Mouse (Mus musculus): Measurements from ENCODE around the gene Irf8. TPM values are rescaled to one million over a fixed set of nuclear protein-coding genes. Genes with fewer than 3 reads are reported as not detected.

The Irf8 gene
- polyA plus RNA-seq (2015; fragmentation: Nextera tagmentation; extraction: Ambion mirVana), result 5.9 and 8.8 TPM in 2 replicates

DNA sequence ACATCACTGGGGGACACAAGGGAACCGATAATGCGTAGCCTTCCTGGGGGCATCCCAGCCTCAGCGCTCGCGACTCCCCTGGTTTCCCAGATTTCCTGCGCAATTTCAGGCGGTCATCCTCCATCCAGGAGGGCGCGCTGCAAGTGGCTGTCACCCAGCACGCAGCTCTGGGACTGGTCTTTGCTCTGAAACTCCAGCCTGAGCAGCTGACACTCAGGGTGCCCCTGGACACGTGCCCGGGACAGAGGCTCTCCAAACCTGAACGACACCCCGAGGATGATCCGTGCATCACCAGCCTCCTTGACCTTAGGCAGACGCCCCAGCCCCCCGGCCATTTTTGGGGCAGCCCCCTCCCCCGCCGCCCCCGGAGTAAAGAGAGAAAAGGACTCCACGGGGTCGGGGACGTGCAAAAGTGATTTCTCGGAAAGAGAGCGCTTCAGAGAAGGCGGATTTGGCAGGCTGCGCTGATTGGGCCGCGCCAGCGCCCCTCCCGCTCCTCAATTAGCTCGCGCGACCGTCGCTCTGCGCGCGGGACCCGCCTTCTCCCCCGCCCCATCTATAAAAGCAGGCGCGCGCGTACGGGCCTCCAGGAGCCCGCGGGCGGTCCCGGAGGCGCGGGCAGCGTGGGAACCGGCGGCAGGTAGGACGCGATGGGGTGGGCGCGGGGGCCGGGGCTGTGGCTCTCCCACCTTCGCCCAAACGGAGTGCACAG is at the start of gene Irf8:
TSS of gene Irf8 (plus strand) at position 589 of the 712 bp plus-strand sequence.
- under 1% methylated on average over 62 of the region's 62 CpGs for WGBS
- peak; percentile 80 for ATAC-seq (ENCODE audit: insufficient number of reproducible peaks, low FRiP score, low TSS enrichment, low read depth)
- H3K9ac ChIP-seq, result peak within 1 kb of the TSS; percentile 48; the same call in 1 of the 2 replicates
- H3K36me3 ChIP-seq, result no peaks in the 10 kb centered on the region
- peaks cover 14% of the 10 kb centered on the region for H3K4me1 ChIP-seq
- no peaks in the 10 kb centered on the region for H3K9me3 ChIP-seq
- H3K4me3 ChIP-seq, result peak within 1 kb of the TSS; percentile 48
- H3K27ac ChIP-seq, result no peak within 1 kb of the TSS
- H3K4me2 ChIP-seq, result peak within 1 kb of the TSS; percentile 96
- peaks cover 62% of the 10 kb centered on the region for H3K27me3 ChIP-seq

DNA sequence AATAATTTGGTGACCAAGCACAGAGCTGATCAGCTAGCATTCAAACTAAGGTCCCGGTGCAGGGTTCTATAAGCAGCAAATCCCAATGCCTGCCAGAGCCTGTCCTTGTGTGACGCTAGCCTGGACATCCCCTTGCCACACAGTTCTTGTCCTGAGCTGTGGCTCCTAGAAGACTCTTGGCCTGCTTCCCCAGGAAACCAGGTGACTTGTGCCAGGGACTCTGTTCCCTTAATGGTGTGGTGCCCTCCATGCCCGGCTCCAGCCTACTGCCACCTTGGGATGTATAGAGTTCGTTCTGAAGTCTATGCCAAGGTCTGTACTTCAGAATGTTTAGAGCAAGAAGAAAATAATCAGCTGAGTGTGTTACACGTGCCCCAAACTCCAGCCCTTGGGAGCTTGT is 49.6 kb upstream of the Irf8 start:
- ATAC-seq (ENCODE audit: insufficient number of reproducible peaks, low FRiP score, low TSS enrichment, low read depth), result no peak
- 70% methylated on average over 5 of the region's 5 CpGs for WGBS
- Histone ChIP-seq H3K27ac (no peak overlapping the region), H3K4me3 (no peak overlapping the region), H3K9ac (no peak overlapping the region), H3K9me3 (no peaks in the 10 kb centered on the region), H3K4me2 (no peak overlapping the region), H3K27me3 (peaks cover 5% of the 10 kb centered on the region; the same call in 1 of the 2 replicates), H3K36me3 (no peaks in the 10 kb centered on the region), H3K4me1 (peaks cover 22% of the 10 kb centered on the region)

DNA sequence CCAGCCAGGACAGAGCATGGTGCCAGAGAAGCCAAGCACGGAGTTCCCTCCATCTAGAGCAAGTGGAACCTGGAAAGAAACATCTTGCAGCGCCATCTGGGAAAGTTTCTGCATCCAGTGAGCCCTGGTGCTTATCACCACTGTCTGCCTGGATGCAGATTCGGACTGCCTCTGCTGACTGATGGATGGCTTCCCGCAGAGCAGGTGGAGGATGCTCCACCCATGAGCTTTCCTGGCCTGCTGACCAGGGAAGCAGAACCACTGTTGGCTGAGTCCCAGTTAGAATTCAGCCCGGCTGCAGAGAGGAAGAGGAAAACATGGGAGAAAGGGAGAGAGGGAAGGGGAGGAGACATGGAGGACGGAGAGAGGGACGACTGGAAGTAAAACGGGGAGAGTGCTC is 48.4 kb upstream of the Irf8 start:
- H3K36me3 ChIP-seq, result no peaks in the 10 kb centered on the region
- H3K4me2 ChIP-seq, result no peak overlapping the region
- H3K9ac ChIP-seq, result no peak overlapping the region
- ATAC-seq (ENCODE audit: insufficient number of reproducible peaks, low FRiP score, low TSS enrichment, low read depth), result no peak
- no peaks in the 10 kb centered on the region for H3K27me3 ChIP-seq
- no peak overlapping the region for H3K27ac ChIP-seq
- H3K4me3 ChIP-seq, result no peak overlapping the region
- 69% methylated on average over 8 of the region's 8 CpGs for WGBS
- no peaks in the 10 kb centered on the region for H3K9me3 ChIP-seq
- peaks cover 22% of the 10 kb centered on the region for H3K4me1 ChIP-seq

DNA sequence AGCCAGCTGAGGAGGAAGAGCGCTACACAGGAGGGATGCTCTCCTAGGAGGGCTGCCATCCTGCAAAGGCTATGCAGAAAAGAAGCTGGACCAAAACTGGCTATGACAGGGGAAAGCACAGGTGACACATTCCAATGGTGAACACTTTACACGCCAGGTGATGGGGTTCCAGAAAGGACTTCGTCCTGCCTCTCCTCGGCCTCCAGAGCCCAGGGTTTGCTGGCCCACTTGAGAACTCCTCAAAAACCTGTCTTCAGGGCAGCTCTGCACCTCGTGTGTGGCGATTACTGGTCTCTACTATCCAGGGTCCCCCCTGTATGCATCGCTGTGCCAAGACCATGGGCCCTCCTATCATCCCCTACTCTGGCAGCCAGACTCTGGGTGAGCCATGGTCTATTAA is 47.6 kb upstream of the Irf8 start:
- Histone ChIP-seq H3K9ac (no peak overlapping the region), H3K27ac (no peak overlapping the region), H3K4me3 (no peak overlapping the region), H3K27me3 (no peaks in the 10 kb centered on the region), H3K36me3 (no peaks in the 10 kb centered on the region), H3K4me1 (peaks cover 22% of the 10 kb centered on the region), H3K4me2 (no peak overlapping the region), H3K9me3 (no peaks in the 10 kb centered on the region)
- WGBS, result 87% methylated on average over 7 of the region's 7 CpGs
- no peak for ATAC-seq (ENCODE audit: insufficient number of reproducible peaks, low FRiP score, low TSS enrichment, low read depth)

DNA sequence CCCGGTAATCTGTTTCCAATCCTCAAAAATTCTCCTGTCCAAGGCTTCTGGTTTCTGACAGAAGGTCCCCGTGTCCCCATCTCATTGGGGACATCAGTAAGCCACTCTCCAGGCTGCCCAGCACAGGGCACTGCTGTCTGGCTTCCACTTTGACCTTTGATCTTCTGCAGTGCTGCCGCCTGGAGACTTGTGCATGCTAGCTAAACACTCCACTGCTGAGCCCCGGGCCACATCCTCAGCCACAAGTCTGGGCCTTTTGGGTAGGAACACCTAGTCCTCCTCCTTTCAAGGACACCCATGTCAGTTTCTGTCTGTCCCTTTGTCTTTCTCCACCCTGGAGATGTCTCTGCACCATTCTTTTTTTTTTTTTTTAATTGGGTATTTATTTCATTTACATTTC is 43.2 kb upstream of the Irf8 start:
- peaks cover 23% of the 10 kb centered on the region for H3K4me1 ChIP-seq
- no peaks in the 10 kb centered on the region for H3K27me3 ChIP-seq
- H3K9me3 ChIP-seq, result no peaks in the 10 kb centered on the region
- ATAC-seq (ENCODE audit: insufficient number of reproducible peaks, low FRiP score, low TSS enrichment, low read depth), result no peak
- no peak overlapping the region for H3K4me2 ChIP-seq
- no peak overlapping the region for H3K4me3 ChIP-seq
- H3K9ac ChIP-seq, result no peak overlapping the region
- 59% methylated on average over 4 of the region's 4 CpGs for WGBS
- no peak overlapping the region for H3K27ac ChIP-seq
- no peaks in the 10 kb centered on the region for H3K36me3 ChIP-seq

DNA sequence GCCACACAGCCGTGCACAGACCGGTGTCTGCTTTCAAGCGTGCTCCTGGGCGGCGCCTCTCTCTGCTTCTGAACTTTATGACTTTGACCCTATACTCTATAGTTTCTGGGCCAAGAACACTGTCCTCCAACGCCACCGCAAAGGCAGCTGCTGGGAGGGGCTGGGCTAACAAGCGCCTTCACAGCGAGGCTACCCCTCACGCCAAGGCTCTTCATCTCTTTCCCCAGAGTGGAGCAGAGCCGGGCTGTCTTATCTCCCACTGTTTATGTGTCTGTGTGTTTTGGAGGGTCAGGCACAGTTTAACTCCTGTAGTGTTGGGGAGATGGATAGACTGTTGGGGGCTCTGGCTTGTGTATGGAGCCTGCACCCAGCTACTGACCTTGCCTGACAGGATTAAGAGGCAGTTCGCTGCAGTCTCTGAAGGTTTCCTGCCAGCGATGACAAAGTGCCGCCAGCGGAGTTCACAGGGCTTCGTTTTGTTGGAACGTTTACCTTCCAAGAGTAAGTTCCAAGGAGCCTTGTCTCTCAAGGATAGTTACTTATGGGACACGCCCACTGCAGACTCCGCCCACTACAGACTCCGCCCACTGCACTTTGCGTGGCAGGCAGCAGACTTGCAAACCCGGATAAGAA is 42.2 kb upstream of the Irf8 start:
- 24% methylated on average over 22 of the region's 22 CpGs for WGBS
- H3K9ac ChIP-seq, result no peak overlapping the region
- no peaks in the 10 kb centered on the region for H3K36me3 ChIP-seq
- 0 out of 2 replicates have a peak, but pooled peaks have one; percentile 35 for ATAC-seq (ENCODE audit: insufficient number of reproducible peaks, low FRiP score, low TSS enrichment, low read depth)
- no peak overlapping the region for H3K4me3 ChIP-seq
- peaks cover 23% of the 10 kb centered on the region for H3K4me1 ChIP-seq
- no peaks in the 10 kb centered on the region for H3K27me3 ChIP-seq
- no peak overlapping the region for H3K4me2 ChIP-seq
- H3K27ac ChIP-seq, result no peak overlapping the region
- H3K9me3 ChIP-seq, result no peaks in the 10 kb centered on the region

DNA sequence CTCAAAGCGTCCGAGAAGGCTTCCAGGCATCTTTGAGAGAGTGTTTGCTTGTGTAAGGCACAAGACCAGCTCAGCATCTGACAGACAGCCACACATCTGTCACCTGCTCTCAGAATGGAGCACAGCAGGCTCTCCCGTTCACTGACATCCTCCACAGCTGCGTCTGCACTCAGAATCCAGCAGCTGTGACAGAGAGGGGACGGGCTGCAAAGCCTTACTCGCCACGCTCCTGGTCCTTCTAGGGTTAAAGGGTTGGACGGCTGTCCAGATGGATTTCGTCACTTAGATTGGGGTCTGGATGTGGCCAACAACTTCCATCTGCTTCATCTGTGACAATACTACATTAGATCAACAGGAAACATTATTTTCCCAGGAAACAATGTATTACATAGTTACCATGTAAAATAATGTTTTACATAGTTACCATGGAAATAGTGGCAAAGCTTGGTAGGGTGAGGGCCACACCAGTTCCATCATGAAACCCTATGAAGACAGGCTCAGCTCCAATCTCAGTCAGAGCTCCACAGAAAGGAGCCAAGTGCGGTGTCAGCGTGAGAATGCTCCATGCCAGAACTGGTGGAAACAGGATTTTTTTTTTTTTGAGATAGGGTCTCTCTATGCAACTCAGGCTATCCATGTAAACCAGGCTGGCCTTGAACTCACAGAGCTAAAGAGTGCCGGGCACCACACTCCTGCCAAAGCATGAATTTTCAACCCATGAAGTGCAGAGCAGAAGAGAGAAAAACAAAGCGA is 39.6 kb upstream of the Irf8 start:
- no peak overlapping the region for H3K9ac ChIP-seq
- H3K4me2 ChIP-seq, result no peak overlapping the region
- no peak overlapping the region; the same call in 1 of the 2 replicates for H3K27ac ChIP-seq
- H3K4me3 ChIP-seq, result no peak overlapping the region
- H3K36me3 ChIP-seq, result no peaks in the 10 kb centered on the region
- 41% methylated on average over 13 of the region's 13 CpGs for WGBS
- peaks cover 21% of the 10 kb centered on the region for H3K4me1 ChIP-seq
- no peaks in the 10 kb centered on the region for H3K9me3 ChIP-seq
- no peaks in the 10 kb centered on the region; the same call in 1 of the 2 replicates for H3K27me3 ChIP-seq
- ATAC-seq (ENCODE audit: insufficient number of reproducible peaks, low FRiP score, low TSS enrichment, low read depth), result no peak; the same call in 1 of the 2 replicates

DNA sequence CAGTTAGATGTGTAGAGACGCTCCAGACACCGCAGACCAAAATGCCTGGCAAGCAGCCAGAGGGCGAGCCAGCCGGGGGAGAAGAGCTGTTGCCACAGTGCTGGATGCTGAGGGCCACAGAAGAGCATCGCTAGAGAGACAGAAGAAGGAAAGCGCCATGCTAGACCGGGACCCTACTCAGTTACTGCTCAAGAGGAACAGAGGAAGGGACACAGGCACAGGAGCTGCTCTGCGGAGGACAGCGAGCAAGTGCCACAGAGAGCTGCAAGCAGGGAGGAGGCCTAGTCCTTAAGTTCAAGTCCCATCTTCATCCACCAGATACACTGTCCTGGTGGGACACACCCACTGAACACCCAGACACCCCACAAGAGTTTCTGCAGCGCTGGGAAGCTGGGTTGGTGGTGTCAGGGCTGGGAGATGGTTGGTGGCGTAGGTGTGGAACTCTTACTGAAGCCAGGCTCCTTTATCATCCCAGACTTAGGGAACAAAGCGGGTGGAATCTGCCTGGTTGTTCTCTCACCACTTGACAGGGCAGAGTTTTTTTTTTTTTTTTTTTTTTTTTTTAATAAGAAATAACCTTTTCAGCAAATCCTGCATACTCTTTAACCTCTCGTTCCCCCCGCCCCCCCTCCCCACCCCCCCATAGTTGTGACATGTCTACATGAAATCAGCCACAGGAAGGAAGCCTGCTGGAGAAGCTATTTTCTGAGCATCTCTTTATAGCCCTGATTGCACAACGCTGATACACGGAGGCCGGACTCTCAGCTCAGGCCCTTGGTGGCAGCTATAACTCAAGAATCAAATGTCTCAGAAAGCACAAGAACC is 38.8 kb upstream of the Irf8 start:
- H3K27ac ChIP-seq, result no peak overlapping the region; the same call in 1 of the 2 replicates
- no peaks in the 10 kb centered on the region; the same call in 1 of the 2 replicates for H3K27me3 ChIP-seq
- no peaks in the 10 kb centered on the region for H3K9me3 ChIP-seq
- H3K4me2 ChIP-seq, result no peak overlapping the region
- H3K36me3 ChIP-seq, result no peaks in the 10 kb centered on the region
- WGBS, result 74% methylated on average over 16 of the region's 17 CpGs
- peaks cover 21% of the 10 kb centered on the region for H3K4me1 ChIP-seq
- ATAC-seq (ENCODE audit: insufficient number of reproducible peaks, low FRiP score, low TSS enrichment, low read depth), result no peak
- H3K4me3 ChIP-seq, result no peak overlapping the region
- no peak overlapping the region for H3K9ac ChIP-seq

DNA sequence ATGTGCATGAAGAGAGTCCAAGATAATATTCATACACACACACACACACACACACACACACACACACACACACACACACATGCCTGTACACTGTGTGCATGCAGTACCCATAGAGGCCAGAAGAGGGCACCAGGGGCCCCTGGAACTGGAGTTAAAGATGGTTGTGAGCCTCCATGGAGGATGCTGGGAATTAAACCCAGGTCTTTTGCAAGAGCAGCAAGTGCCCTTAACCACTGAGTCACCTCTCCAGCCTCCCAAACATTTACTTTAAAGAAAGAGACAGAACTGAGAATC is 38.2 kb upstream of the Irf8 start:
- no peaks in the 10 kb centered on the region for H3K36me3 ChIP-seq
- H3K4me1 ChIP-seq, result peaks cover 21% of the 10 kb centered on the region
- no peak overlapping the region for H3K9ac ChIP-seq
- H3K27me3 ChIP-seq, result no peaks in the 10 kb centered on the region; the same call in 1 of the 2 replicates
- H3K4me3 ChIP-seq, result no peak overlapping the region
- ATAC-seq (ENCODE audit: insufficient number of reproducible peaks, low FRiP score, low TSS enrichment, low read depth), result no peak
- no peak overlapping the region for H3K27ac ChIP-seq
- H3K9me3 ChIP-seq, result no peaks in the 10 kb centered on the region
- no peak overlapping the region for H3K4me2 ChIP-seq

DNA sequence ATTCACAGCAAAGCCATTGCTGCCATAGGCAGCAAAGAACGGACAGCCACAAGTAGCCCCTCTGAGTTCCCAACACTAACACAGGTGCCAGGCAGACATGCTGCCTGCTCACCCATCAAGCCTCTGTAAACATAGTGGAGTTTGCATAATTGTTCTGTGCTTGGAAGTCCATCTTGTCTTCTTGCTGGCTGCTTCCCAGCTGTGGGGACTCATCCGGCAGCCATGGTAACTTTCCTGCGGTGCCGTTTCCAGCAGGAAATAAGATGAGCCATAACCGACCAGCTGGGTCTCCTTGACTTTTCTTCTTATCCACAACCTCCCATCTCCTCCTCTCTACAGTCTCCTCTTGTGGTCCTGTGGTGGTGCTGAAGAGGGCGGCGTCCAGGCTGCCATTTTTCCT is 37.7 kb upstream of the Irf8 start:
- no peak for ATAC-seq (ENCODE audit: insufficient number of reproducible peaks, low FRiP score, low TSS enrichment, low read depth)
- no peak overlapping the region for H3K4me3 ChIP-seq
- peaks cover 21% of the 10 kb centered on the region for H3K4me1 ChIP-seq
- H3K4me2 ChIP-seq, result no peak overlapping the region
- H3K36me3 ChIP-seq, result no peaks in the 10 kb centered on the region
- WGBS, result 83% methylated on average over 7 of the region's 7 CpGs
- no peaks in the 10 kb centered on the region for H3K9me3 ChIP-seq
- H3K9ac ChIP-seq, result no peak overlapping the region
- no peaks in the 10 kb centered on the region; the same call in 1 of the 2 replicates for H3K27me3 ChIP-seq
- H3K27ac ChIP-seq, result no peak overlapping the region

DNA sequence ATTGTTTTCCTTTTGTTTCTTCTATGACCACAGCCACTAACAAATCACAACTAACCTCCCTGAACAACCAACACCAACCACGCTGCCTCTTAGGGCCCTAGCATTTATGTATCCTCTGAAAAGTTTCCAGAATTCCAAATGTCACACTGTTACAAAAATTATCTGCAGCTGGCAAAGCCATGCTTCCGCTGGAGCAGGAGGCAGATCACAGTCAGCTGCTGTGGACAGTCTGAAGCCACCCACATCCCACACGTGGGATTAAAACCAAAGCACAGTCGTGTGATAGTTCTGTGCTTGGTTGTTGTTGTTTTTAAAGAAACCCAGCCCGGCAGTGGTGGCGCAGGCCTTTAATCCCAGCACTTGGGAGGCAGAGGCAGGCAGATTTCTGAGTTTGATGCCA is 37.1 kb upstream of the Irf8 start:
- H3K27me3 ChIP-seq, result peaks cover 4% of the 10 kb centered on the region; the same call in 1 of the 2 replicates
- peaks cover 17% of the 10 kb centered on the region for H3K4me1 ChIP-seq
- H3K9ac ChIP-seq, result no peak overlapping the region
- no peak overlapping the region for H3K27ac ChIP-seq
- WGBS, result 66% methylated on average over 6 of the region's 6 CpGs
- no peak for ATAC-seq (ENCODE audit: insufficient number of reproducible peaks, low FRiP score, low TSS enrichment, low read depth)
- no peak overlapping the region for H3K4me2 ChIP-seq
- no peak overlapping the region for H3K4me3 ChIP-seq
- no peaks in the 10 kb centered on the region for H3K36me3 ChIP-seq
- no peaks in the 10 kb centered on the region for H3K9me3 ChIP-seq
